Comparison of ENCODE assay signal across 8 mouse cellular contexts in genomic region chr1:74855651-74856438, GRCm38 (mm10). TPM values are rescaled to one million over a fixed set of nuclear protein-coding genes. Genes with fewer than 3 reads are reported as not detected.
DNase-seq lines count a peak whose midpoint lies in the region; ATAC-seq and TF ChIP-seq lines count a peak whose summit lies in the region.

No protein-coding gene starts in this region.

- no peaks in the 10 kb centered on the region for H3K9me3 ChIP-seq in intestine, embryonic 15.5 days
- no peaks in the 10 kb centered on the region for H3K9me3 ChIP-seq in neural tube, embryonic 11.5 days (ENCODE audit: control insufficient read depth, low read length)

- H3K36me3 ChIP-seq in intestine, embryonic 15.5 days: no peaks in the 10 kb centered on the region
- H3K36me3 ChIP-seq in neural tube, embryonic 11.5 days (ENCODE audit: control insufficient read depth, insufficient read depth, low read length): no peaks in the 10 kb centered on the region

- WGBS in lung, adult 2 months: 2% methylated on average over 74 of the region's 74 CpGs
- under 1% methylated on average over 74 of the region's 74 CpGs for whole genome bisulfite sequencing in intestine, embryonic 15.5 days
- WGBS in neural tube, embryonic 11.5 days: under 1% methylated on average over 71 of the region's 74 CpGs

- peak; percentile 22 to 52 for DNase-seq in adrenal gland, adult (ENCODE audit: inconsistent age in 2 of 2, low spot score in 1 of 2)
- no peak for DNase-seq in adrenal gland, adult 18-20 months (ENCODE audit: low spot score in 2 of 2)
- DNase-seq in lung, adult 2 months: peak; percentile 9
- no peak for DNase-seq in lung, postnatal 14 days
- peak; percentile 42 for DNase-seq in embryo, embryonic 9.5 days (ENCODE audit: extremely low spot score)
- peak; percentile 55 for DNase-seq in neural tube, embryonic 11.5 days (ENCODE audit: low spot score)
- no peak for DNase-seq in ovary, postnatal 10 days (ENCODE audit: low spot score)

- H3K27me3 ChIP-seq in intestine, embryonic 15.5 days (replicated peaks): peaks cover 90% of the 10 kb centered on the region
- H3K27me3 ChIP-seq in neural tube, embryonic 11.5 days (ENCODE audit: control insufficient read depth, insufficient read depth, low read length): peaks cover 21% of the 10 kb centered on the region

- no peak overlapping the region for H3K4me3 ChIP-seq in lung, adult 2 months (replicated peaks; ENCODE audit: extremely low read depth, low read depth, low read length)
- peak overlapping the region; percentile 68 for H3K4me3 ChIP-seq in intestine, embryonic 15.5 days (replicated peaks)
- peak overlapping the region; percentile 73 for H3K4me3 ChIP-seq in neural tube, embryonic 11.5 days (ENCODE audit: low read depth, low read length)

- H3K4me1 ChIP-seq in lung, adult 2 months (ENCODE audit: control insufficient read depth, insufficient read depth, low read length): no peaks in the 10 kb centered on the region
- H3K4me1 ChIP-seq in intestine, embryonic 15.5 days (replicated peaks): peaks cover 25% of the 10 kb centered on the region
- H3K4me1 ChIP-seq in neural tube, embryonic 11.5 days (ENCODE audit: control insufficient read depth, insufficient read depth, low read length): peaks cover 27% of the 10 kb centered on the region

- H3K27ac ChIP-seq in intestine, embryonic 15.5 days: no peak overlapping the region
- H3K27ac ChIP-seq in neural tube, embryonic 11.5 days (ENCODE audit: low read depth, low read length): peak overlapping the region; percentile 75; the same call in 1 of the 2 replicates

- TF ChIP-seq CTCF in lung, adult 2 months (IDR thresholded peaks at IDR 0.05; ENCODE audit: insufficient read depth, low read length): no peak

- TF ChIP-seq POLR2A in lung, adult 2 months (IDR thresholded peaks at IDR 0.05; ENCODE audit: borderline replicate concordance, extremely low read depth, low read depth, low read length): no peak

- H3K9ac ChIP-seq in intestine, embryonic 15.5 days: peak overlapping the region; percentile 42; the same call in 1 of the 2 replicates
- H3K9ac ChIP-seq in neural tube, embryonic 11.5 days (ENCODE audit: low read length): peak overlapping the region; percentile 82

- ATAC-seq in intestine, embryonic 15.5 days: no peak
- ATAC-seq in neural tube, embryonic 11.5 days (ENCODE audit: insufficient read depth, low FRiP score, low TSS enrichment): no peak

- peak overlapping the region; percentile 100 for H3K4me2 ChIP-seq in intestine, embryonic 15.5 days (replicated peaks)
- H3K4me2 ChIP-seq in neural tube, embryonic 11.5 days (ENCODE audit: low read depth): peak overlapping the region; percentile 87

RNA-seq across cellular contexts. Expression of gene Cdk5r2, which starts 1.1 kb away (rescaled TPM):
- 1 to 10 TPM; 4.1 to 4.8 TPM for total RNA-seq in adrenal gland, adult 18-20 months (2021)
- 0.08 and 0.09 TPM in 2 replicates for polyA plus RNA-seq in lung, adult 2 months (2012; rRNA removed)
- polyA plus RNA-seq in intestine, embryonic 15.5 days (2015; fragmentation: Nextera tagmentation; extraction: Ambion mirVana): 0.13 and 0.16 TPM in 2 replicates
- 4.0 and 4.5 TPM in 2 replicates for polyA plus RNA-seq in neural tube, embryonic 11.5 days (2014; fragmentation: Nextera tagmentation; extraction: Ambion mirVana)

RNA-seq across cellular contexts. Expression of gene Fev, which starts 29.4 kb away (rescaled TPM):
- total RNA-seq in adrenal gland, adult 18-20 months (2021): 1 to 10 TPM in 1 of 2 experiments, under 1 TPM in 1; 0.96 to 1.2 TPM
- not detected in 2 replicates for polyA plus RNA-seq in lung, adult 2 months (2012; rRNA removed)
- polyA plus RNA-seq in intestine, embryonic 15.5 days (2015; fragmentation: Nextera tagmentation; extraction: Ambion mirVana): 2.2 and 2.9 TPM in 2 replicates
- polyA plus RNA-seq in neural tube, embryonic 11.5 days (2014; fragmentation: Nextera tagmentation; extraction: Ambion mirVana): 0.20 TPM in 1 of 2 replicates, not detected in the other

RNA-seq across cellular contexts. Expression of gene Cryba2, which starts 37.1 kb away (rescaled TPM):
- under 1 TPM; 0.58 to 0.76 TPM for total RNA-seq in adrenal gland, adult 18-20 months (2021)
- polyA plus RNA-seq in lung, adult 2 months (2012; rRNA removed): not detected in 2 replicates
- polyA plus RNA-seq in intestine, embryonic 15.5 days (2015; fragmentation: Nextera tagmentation; extraction: Ambion mirVana): 1.7 and 3.0 TPM in 2 replicates
- polyA plus RNA-seq in neural tube, embryonic 11.5 days (2014; fragmentation: Nextera tagmentation; extraction: Ambion mirVana): not detected in 2 replicates

Comparison
In these comparisons a context has a peak if more than half of its experiments do, and no peak if none do; other contexts are left out.
1. DNase-seq: peak in adrenal gland, adult (2 of 2), lung, adult 2 months (single experiment), embryo, embryonic 9.5 days (single experiment) and neural tube, embryonic 11.5 days (single experiment); none in adrenal gland, adult 18-20 months (0 of 2), lung, postnatal 14 days (single experiment) and ovary, postnatal 10 days (single experiment).